Mouse (Mus musculus): ENCODE data around the gene Aldh3b2.

DNA sequence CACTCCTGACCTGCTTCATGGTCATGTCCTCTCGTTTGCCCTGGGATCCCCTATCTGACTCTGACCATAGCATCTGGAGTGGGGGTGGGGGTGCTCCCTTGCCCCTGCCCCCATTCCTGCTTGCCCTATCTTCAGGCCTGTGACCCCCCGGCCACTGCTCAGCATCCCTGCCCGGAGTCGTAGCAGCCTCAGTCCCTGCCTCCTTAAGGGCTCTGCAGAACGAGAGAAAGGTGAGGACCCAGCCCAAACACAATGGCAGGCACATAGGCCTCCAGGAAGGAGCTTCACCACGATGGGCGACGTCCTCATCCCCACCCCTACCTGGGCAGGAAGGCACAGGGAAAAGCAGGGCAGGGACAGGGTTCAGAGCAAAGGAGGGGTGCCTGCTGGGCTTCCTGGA is 26.2 kb downstream of the Aldh3b2 start:
- no peak for TF ChIP-seq TAL1 (IDR thresholded peaks at IDR 0.05; ENCODE audit: low read length)
- no peak for TF ChIP-seq GATA1 (IDR thresholded peaks at IDR 0.05; ENCODE audit: low read length)
